In the genomic region with DNA sequence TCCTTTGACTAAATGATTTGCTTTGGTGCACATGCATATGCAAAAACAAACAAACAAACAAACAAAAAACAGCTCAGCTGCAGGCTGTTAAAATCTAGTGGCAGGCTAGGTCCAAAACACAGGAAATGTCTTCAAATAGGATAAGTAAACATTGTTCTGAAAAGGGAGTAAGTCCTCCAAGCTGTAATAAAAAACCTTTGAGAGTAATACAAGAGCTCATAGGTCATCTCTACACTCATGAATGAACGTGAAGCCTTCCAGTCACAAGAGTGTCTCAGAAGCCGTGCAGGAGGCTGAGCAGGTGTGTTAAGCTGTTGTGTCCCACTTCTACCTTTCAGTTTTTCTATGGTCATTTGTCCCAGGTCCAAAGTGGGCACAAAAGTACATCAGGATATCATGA, we compare ENCODE assay signal across 15 mouse cellular contexts.
DNase-seq lines count a peak whose midpoint lies in the region; ATAC-seq and TF ChIP-seq lines count a peak whose summit lies in the region.
"Had no signal": no experiment of that assay in that cellular context is flagged by ENCODE, and none has a peak within 500 bp of the region (broad histone marks: within the 10 kb centered on the region; RNA-seq: fewer than 3 reads in every experiment).

No protein-coding gene starts in this region.

- TF ChIP-seq POLR2A in liver, adult 2 months (IDR thresholded peaks at IDR 0.05; ENCODE audit: extremely low read depth, insufficient read depth, low read length): no peak

- TF ChIP-seq CTCF in liver, adult 2 months (IDR thresholded peaks at IDR 0.05; ENCODE audit: low read depth, low read length): no peak

- no peaks in the 10 kb centered on the region for H3K27me3 ChIP-seq in heart, embryonic 13.5 days (replicated peaks)
- H3K27me3 ChIP-seq in heart, embryonic 10.5 days (ENCODE audit: insufficient read depth, poor library complexity, severe bottlenecking): no peaks in the 10 kb centered on the region
- no peaks in the 10 kb centered on the region; the same call in 1 of the 2 replicates for H3K27me3 ChIP-seq in liver, adult 2 months (ENCODE audit: control insufficient read depth, insufficient read depth, low read length)
- H3K27me3 ChIP-seq in liver, embryonic 12.5 days (replicated peaks): no peaks in the 10 kb centered on the region
- H3K27me3 ChIP-seq: embryonic facial prominence, embryonic 13.5 days; liver, embryonic 13.5 days had no signal

- no peaks in the 10 kb centered on the region for H3K36me3 ChIP-seq in heart, embryonic 13.5 days
- H3K36me3 ChIP-seq in heart, embryonic 10.5 days: no peaks in the 10 kb centered on the region
- H3K36me3 ChIP-seq in liver, adult 2 months (ENCODE audit: control insufficient read depth, insufficient read depth, low read length): no peaks in the 10 kb centered on the region
- H3K36me3 ChIP-seq in liver, embryonic 12.5 days: no peaks in the 10 kb centered on the region
- peaks cover 6% of the 10 kb centered on the region; the same call in 1 of the 2 replicates for H3K36me3 ChIP-seq in macrophage (ENCODE audit: inconsistent target)
- H3K36me3 ChIP-seq: embryonic facial prominence, embryonic 13.5 days; liver, embryonic 13.5 days had no signal

- no peak overlapping the region for H3K27ac ChIP-seq in heart, embryonic 13.5 days (replicated peaks)
- H3K27ac ChIP-seq in heart, embryonic 10.5 days: no peak overlapping the region
- H3K27ac ChIP-seq in liver, adult 2 months (replicated peaks; ENCODE audit: insufficient read depth, low read depth, low read length): peak overlapping the region; percentile 59
- no peak overlapping the region for H3K27ac ChIP-seq in liver, embryonic 12.5 days
- H3K27ac ChIP-seq in brown adipose tissue, adult 24 weeks (replicated peaks; ENCODE audit: low read depth, low read length): peak overlapping the region; percentile 64
- H3K27ac ChIP-seq in macrophage: peak overlapping the region; percentile 70
- H3K27ac ChIP-seq: embryonic facial prominence, embryonic 13.5 days; liver, embryonic 13.5 days had no signal

- no peak for ATAC-seq in heart, embryonic 13.5 days (ENCODE audit: extremely low read depth, insufficient number of reproducible peaks, low FRiP score, low TSS enrichment)
- ATAC-seq in liver, embryonic 12.5 days: no peak
- ATAC-seq: forebrain, embryonic 16.5 days had no signal

- H3K4me1 ChIP-seq in heart, embryonic 13.5 days: peaks cover 8% of the 10 kb centered on the region; the same call in 1 of the 2 replicates
- H3K4me1 ChIP-seq in heart, embryonic 10.5 days: no peaks in the 10 kb centered on the region
- H3K4me1 ChIP-seq in liver, adult 2 months (ENCODE audit: control insufficient read depth, insufficient read depth, low read length): peaks cover 23% of the 10 kb centered on the region
- peaks cover 11% of the 10 kb centered on the region; the same call in 1 of the 2 replicates for H3K4me1 ChIP-seq in liver, embryonic 12.5 days
- H3K4me1 ChIP-seq in brown adipose tissue, adult 24 weeks (ENCODE audit: control insufficient read depth, insufficient read depth, insufficient read length, low read length): peaks cover 9% of the 10 kb centered on the region
- H3K4me1 ChIP-seq: embryonic facial prominence, embryonic 13.5 days had no signal

- WGBS in heart, embryonic 13.5 days: 63% methylated on average over 2 of the region's 2 CpGs
- 71% methylated on average over 2 of the region's 2 CpGs for WGBS in heart, embryonic 10.5 days
- 40% methylated on average over 2 of the region's 2 CpGs for WGBS in liver, adult 2 months
- 49% methylated on average over 2 of the region's 2 CpGs for WGBS in liver, embryonic 12.5 days (ENCODE audit: insufficient replicate concordance)
- WGBS in macrophage (ENCODE audit: missing documents): 100% methylated on average over 2 of the region's 2 CpGs

- DNase-seq in heart, embryonic 10.5 days (ENCODE audit: low spot score): no peak
- DNase-seq in liver, adult 2 months (ENCODE audit: extremely low read depth, low read depth, low spot score): no peak
- DNase-seq in thymus, postnatal 10 days (ENCODE audit: low spot score in 2 of 2): no peak
- no peak for DNase-seq in urinary bladder, postnatal 10 days (ENCODE audit: low spot score)
- DNase-seq: B cell, adult 2 months; liver, embryonic 13.5 days; midbrain, embryonic 14.5 days; right cerebral cortex, adult 18-20 months; thymus, postnatal 25 days had no signal

- peak overlapping the region; percentile 16; the same call in 1 of the 2 replicates for H3K4me2 ChIP-seq in heart, embryonic 13.5 days
- no peak overlapping the region for H3K4me2 ChIP-seq in liver, embryonic 12.5 days
- H3K4me2 ChIP-seq: embryonic facial prominence, embryonic 13.5 days; liver, embryonic 13.5 days had no signal

- H3K4me3 ChIP-seq in heart, embryonic 13.5 days: no peak overlapping the region
- no peak overlapping the region for H3K4me3 ChIP-seq in heart, embryonic 10.5 days
- no peak overlapping the region for H3K4me3 ChIP-seq in liver, adult 2 months (ENCODE audit: insufficient read depth, low read depth, low read length)
- H3K4me3 ChIP-seq in liver, embryonic 12.5 days: no peak overlapping the region
- no peak overlapping the region for H3K4me3 ChIP-seq in brown adipose tissue, adult 24 weeks (ENCODE audit: insufficient read depth, low read depth, low read length)
- no peak overlapping the region for H3K4me3 ChIP-seq in macrophage (ENCODE audit: inconsistent target)
- H3K4me3 ChIP-seq: embryonic facial prominence, embryonic 13.5 days; liver, embryonic 13.5 days had no signal

- no peak overlapping the region for H3K9ac ChIP-seq in heart, embryonic 13.5 days
- H3K9ac ChIP-seq in liver, adult 2 months (ENCODE audit: low read depth, low read length): no peak overlapping the region
- H3K9ac ChIP-seq in liver, embryonic 12.5 days: no peak overlapping the region
- H3K9ac ChIP-seq: embryonic facial prominence, embryonic 13.5 days; liver, embryonic 13.5 days had no signal

- 0 out of 2 replicates have a peak, but pooled peaks cover 2% of the 10 kb centered on the region for H3K9me3 ChIP-seq in heart, embryonic 13.5 days
- H3K9me3 ChIP-seq in heart, embryonic 10.5 days: no peaks in the 10 kb centered on the region
- H3K9me3 ChIP-seq in liver, embryonic 12.5 days (replicated peaks): no peaks in the 10 kb centered on the region
- H3K9me3 ChIP-seq: embryonic facial prominence, embryonic 13.5 days; liver, embryonic 13.5 days had no signal

- no peaks in the 10 kb centered on the region for H3K79me2 ChIP-seq in liver, adult 2 months (ENCODE audit: control insufficient read depth, insufficient read depth, low read length)
- H3K79me2 ChIP-seq in macrophage (ENCODE audit: inconsistent target): no peaks in the 10 kb centered on the region

Comparison
In these comparisons a context has a peak if more than half of its experiments do, and no peak if none do; other contexts are left out.
1. H3K27ac ChIP-seq: peak in liver, adult 2 months (single experiment), brown adipose tissue, adult 24 weeks (single experiment) and macrophage (single experiment); none in heart, embryonic 13.5 days (single experiment), heart, embryonic 10.5 days (single experiment) and liver, embryonic 12.5 days (single experiment).